Mouse (Mus musculus) thymus, postnatal 10 days (tissue): ENCODE results near the gene Hacl1.

Experiments used
- DNase-seq, 2 experiments: peaks; one replicate each; pipeline ENCODE4 v3.0.0; 2021; ENCODE audit warnings: low spot score in 2 of 2

Hacl1 gene

GRCm38 (mm10) chr14:31576846-31577697 lies 64.0 kb downstream of the Hacl1 start:
- DNase-seq = peak; percentile 49 to 55

GRCm38 (mm10) chr14:31575866-31576265 lies 65.2 kb downstream of the Hacl1 start:
- no peak for DNase-seq

DNA sequence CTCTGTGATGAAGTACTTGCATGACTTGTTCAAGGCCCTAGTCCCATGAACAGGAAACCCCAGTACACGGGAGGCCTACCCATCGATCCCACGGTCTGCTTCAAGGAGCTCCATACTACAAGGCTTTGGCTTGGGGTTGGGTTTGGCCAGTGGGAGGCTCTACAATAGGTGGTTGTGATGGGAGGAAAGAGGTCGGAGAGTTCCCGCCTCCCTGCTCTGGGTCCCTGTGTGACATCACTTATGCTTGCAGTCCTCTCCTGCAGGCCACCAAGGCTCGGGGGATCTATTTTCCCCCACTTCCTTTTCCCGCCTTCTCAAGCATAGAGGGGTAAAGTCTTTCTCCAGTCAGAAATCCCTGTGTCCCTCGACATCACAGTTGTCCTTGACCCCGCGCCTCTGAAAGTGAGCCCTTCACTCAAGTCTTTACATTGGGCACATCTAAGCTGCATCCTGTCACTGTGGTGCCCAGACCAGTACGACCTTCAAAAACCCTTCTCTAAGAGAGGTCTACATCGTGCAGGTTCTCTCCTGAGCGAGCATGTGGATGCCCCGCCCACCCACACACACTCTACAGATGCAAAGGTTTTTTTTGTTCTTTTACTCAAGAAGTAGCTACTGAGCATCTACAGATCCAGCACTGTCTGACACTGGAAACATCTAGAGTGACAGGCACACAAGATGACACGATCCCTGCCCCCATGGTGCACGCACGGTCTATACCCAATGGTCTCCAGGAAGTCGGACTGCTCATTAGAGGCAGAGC lies 66.0 kb downstream of the Hacl1 start:
- peak; percentile 50 to 51 for DNase-seq

DNA sequence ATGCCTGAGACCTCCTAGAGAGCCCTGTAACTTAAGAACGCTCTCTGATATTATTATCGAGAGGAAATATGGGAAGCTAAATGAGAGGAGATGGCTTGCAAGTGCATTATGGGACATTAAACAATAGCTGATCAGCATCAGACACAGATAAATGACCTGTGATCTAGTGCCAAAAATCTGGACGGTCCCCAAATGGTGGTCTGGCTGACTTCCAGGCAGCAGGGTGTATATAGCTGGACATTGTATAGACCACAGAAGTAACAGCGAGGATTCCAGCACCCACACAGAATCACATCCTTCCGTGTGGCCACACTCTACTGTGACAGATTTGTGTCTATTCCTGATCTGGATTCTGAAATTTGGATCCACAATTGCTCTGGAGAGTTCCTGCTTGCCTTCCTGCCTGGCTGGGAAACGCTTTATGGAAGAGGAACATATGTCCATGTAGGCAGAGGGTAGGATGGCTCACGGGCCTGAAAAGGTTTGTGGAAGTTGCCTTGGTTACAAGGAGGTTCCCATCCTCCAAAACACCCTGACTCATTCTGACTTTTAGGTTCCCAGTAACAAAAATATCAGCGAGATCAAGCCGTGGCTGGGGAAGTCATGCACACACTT lies 68.4 kb downstream of the Hacl1 start:
- DNase-seq = no peak

DNA sequence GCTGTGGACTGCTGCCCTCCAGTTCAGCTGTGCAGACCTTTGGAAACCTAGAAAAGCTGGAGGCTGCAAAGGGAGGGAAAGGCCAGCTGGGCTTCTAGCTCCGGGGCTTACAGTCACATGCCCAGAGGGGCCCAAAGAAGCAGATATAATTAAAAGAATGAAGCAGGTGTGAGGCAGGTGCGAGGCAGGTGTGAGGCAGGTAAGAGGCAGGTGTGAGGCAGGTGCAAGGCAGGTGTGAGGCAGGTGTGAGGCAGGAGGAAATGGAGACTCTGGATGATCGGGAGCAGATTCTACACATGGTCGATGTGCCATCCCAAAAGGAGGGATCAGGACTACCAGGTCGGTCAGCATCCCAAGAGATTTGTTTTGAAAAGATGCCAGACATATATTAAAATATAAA lies 69.7 kb downstream of the Hacl1 start:
- no peak for DNase-seq

DNA sequence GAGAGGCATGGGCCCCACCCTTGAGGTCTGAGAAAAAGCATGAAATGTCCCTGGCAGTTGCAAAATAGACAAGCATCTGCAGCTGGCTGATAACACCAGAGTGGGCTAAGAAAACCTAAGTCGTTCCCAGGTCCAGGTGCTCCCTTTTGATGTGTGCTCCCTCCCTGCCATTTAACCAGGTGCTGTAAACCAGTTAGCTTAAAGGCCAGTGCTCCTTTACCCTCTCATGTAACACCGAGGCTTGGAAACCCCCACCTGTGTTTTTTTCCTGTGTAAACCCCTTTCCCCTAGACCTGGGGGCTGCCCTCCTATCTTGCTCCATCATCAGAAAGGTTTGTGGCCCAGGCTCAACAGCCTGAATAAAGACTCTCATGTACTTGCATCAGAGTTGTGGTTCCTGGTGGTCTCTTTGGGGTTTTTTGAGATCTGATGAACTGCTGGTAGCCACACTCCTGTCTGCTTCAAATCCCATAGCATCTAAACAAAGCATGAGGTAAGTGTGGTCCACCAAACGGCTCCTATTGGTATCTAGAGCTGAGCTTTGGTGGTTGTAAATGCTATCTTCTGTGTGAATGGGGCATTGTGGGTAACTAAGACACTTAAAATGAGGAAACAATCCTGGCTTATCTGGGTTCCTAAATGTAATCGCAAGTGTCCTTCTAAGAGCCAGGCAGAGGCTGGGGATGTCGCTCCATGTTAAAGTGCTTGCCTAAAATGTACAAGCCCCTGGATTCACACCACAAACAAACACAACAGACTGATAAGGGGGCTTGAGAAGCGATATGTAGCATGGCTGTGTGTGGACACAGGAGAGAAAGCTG lies 70.7 kb downstream of the Hacl1 start:
- peak; percentile 64 to 79 for DNase-seq

DNA sequence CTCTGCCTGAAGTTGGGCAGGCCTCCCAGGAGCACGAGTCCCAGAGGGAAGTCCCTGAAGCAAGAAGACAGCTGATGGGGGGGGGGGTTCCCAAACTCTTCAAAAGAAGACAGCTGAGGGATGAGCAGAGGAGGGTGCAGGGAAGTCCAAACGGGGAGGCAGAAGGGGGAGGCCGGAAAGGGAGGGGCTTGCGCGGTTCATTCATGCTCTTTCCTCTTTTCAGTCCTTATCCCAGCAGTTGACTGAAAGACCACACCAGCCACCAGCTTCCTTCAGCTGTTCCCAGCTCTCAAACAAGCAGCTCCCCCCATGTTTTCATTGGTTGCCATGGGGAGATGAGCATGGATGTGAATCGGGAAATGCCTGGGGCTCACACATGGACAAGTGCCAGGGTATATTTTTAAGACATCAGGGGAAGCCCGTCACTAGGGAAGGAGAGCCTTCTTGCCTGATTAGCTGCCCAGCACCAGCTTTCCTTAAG lies 71.9 kb downstream of the Hacl1 start:
- peak; percentile 61 to 68 for DNase-seq

GRCm38 (mm10) chr14:31565478-31566212 lies 75.4 kb downstream of the Hacl1 start:
- no peak for DNase-seq

DNA sequence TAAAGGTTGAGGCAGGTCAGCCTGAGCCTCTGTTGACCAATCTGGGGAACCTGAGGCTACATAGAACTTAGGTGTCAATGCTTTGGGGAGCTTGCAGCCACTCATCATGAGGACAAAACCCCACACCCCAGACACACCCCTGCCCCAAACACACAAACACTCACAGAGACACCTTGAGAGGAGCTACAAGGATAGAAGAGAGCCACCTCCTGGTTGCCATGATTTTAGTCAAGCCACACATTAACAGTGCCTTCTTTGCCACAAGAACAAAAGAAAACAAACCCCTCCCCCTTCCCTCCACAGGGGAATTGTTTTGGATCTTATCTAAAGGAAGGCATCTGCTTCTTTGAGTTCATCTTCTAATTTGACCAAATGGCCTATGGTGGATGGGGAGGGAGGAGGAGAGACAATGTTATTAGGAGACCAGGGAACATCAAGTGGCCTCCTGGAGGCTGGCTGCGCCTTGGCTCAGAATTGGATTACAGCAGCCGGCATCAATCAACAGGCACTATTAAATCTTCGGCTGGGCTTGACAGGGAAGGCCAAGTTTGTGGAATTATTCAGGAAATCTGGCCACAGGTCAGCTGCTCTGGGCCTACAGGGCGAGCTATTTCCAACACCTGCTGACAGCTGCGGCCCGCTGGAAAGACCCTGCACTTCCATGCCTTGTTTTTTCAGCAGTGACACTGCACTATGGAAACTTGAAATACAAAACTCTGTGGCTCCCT lies 76.5 kb downstream of the Hacl1 start:
- DNase-seq = peak in 1 of 2 experiments; percentile 32

- no peak for DNase-seq
These were observed 80.2 kb downstream of the Hacl1 start for GRCm38 (mm10) chr14:31560886-31561285.

DNA sequence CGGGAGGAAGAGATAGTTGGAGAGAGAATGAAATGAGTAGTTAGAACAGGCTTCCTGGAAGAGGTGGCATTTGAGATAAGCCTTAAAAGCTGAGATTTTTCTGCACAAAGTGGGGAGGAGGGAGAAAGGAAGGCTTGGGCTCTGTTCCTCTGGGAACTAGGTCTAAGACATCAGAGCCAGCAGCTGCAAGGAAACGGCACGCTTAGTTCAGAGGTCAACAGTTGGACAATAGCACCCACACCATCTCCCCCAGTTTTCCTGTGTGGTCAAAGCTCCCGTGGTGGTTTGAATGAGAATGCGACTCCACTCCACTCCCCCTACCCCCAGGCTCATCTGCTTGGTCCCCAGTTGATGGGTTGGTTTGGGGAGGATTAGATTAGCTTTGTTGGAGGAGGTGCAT lies 81.9 kb downstream of the Hacl1 start:
- no peak for DNase-seq

DNA sequence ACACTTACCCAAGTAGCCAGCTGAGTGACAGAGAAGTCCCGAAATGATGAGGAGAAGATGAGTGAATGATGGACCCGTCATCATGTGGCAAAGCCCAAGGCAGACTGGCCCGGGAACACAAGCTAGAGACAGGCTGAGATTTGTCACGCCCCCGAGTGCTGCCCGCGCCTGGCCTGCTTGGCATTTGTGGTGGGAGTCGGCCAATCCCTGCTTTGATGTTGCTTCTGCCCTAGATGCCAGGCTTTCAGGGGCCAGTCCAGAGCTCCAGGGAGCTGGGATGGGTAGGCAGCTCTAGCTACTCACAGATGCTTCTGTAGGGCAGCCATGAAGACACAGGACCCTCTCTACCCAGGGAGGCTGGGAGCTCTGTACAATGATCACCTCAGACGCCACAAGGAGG lies 83.3 kb downstream of the Hacl1 start:
- DNase-seq = no peak

DNA sequence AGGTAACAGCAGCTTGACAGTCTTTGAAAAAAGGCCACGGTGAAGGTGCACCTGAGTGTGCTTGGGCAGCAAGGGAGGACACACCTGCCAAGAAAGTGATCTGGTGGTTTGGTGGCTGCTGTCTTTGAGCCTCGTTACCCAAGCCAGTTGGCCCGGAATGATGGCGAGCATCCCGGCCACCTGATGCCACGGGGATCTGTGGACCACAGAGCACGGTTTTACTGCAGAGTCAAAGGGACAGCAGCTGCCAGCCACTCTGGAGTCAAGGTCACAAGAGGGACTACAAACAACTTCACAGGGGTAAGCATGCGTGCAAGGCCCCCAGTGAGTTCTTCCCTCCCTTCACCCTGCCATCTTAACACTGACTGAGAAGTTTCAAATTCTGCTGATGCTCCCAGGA lies 83.8 kb downstream of the Hacl1 start:
- DNase-seq = peak in 1 of 2 experiments; percentile 46

DNA sequence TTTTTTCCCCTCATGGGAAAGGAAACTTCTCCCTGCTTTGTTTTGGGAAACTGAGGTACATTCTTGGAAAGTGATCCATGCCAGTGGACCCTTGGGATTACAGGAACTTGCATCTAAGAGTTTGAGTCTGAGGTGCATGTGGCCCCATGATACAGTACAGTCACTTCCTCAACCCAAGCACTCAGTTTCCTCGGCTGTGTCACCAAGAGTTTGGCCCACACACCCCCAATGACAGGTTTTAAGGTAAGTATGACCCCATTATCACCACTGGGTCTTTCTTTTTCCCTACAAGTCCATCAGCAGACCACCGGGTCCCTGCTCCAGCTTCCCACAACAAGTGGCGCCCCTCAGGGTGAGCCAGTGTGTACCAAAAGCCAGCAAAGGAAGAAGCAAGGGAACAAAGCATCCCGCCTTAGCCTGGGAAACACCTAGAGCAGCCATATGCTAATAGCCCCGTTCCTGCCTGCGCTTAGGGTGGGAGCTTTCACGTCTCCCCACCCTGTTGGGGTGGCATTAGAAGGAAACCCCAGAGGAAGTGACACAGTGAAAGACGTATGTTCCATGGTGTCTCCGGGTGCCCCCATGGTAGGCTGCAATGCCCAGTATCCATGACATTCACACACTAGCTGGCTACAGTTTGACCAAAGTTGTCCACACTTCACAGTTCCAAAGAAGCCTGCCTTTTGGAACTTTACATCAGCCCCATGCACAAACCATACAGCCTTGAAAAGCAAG lies 84.4 kb downstream of the Hacl1 start:
- no peak for DNase-seq

DNA sequence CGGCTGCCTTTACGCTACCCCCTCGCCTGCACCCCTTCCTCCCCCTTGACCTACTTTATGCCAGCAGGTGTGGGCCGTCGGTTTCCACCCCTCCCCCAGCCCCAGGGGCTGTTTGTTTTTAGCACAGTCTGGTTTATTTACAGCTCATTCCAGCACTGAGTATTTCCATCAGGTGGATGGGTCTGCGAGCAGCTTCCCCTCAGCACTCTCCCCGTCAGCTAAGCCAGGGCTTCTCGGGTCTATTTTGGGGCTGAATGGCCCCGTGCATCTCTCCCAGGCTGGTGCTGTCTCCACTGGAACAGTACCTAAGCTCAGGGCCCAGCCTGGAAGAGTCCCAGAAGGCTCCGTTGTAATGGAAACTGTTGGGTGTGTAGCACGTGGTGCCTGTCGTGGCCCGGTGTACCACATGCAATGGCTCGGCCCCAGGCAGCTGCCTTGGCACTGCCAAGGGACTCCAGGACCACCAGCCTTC lies 85.1 kb downstream of the Hacl1 start:
- peak; percentile 94 to 96 for DNase-seq

DNA sequence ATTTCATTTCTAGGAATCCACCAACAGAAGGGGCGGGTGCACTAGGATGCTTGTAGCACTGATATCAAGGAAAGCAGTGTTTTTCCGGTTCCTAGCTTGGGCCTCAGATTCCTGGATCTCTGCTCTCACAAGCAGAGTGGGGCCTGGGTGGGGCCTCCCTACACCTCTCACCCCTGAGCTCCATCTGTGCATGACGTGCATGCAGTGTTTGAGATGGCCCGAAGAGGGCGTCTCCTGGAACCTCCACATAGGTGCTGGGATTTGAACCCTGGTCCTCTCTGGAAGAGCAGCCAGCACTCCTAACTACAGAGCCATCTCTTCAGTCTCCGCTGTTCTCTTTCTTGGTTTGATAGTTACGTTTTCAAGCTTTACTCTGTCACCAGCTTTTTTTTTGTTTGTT lies 86.1 kb downstream of the Hacl1 start:
- DNase-seq = peak; percentile 64 to 69
